Mouse (Mus musculus) MEL (cell line): Measurements from ENCODE around the gene Nuak2. TPM values are rescaled to one million over a fixed set of nuclear protein-coding genes. Genes with fewer than 3 reads are reported as not detected.

Experiments
- DNase-seq: peaks from one replicate; pipeline ENCODE4 v3.0.0; 2011; ENCODE audit warnings: low read depth, low spot score
- H3K27ac ChIP-seq: 2 replicates; pipeline ENCODE4 v1.5.1; 2012; ENCODE audit warnings: low read depth, mild to moderate bottlenecking, control low read depth, low read length, moderate library complexity; ENCODE audit not compliant: control insufficient read depth
- H3K27me3 ChIP-seq, 2 experiments: fragments of 150-350 bp in 1 of 2; sonication (generic) in 1 of 2; 2 replicates each; pipeline ENCODE4 v1.6.1; 2012; ENCODE audit warnings: low read length in 2 of 2, mild to moderate bottlenecking in 2 of 2, improper control_type of control experiment in 1 of 2, moderate library complexity in 1 of 2; ENCODE audit not compliant: insufficient read depth in 2 of 2, control insufficient read depth in 1 of 2
- H3K36me3 ChIP-seq, 2 experiments: 2 replicates each; pipeline ENCODE4 v1.6.1; 2012 to 2014; ENCODE audit warnings: low read length in 2 of 2, improper control_type of control experiment in 1 of 2, inconsistent platforms in 1 of 2, mild to moderate bottlenecking in 1 of 2; ENCODE audit not compliant: insufficient read depth in 2 of 2, control insufficient read depth in 1 of 2
- H3K4me1 ChIP-seq, 2 experiments: fragments of 150-350 bp in 1 of 2; sonication (generic) in 1 of 2; 2 replicates each; pipeline ENCODE4 v1.6.1; 2012; ENCODE audit warnings: low read length in 2 of 2, improper control_type of control experiment in 1 of 2, mild to moderate bottlenecking in 1 of 2; ENCODE audit not compliant: insufficient read depth in 2 of 2, control insufficient read depth in 1 of 2
- H3K4me3 ChIP-seq, 2 experiments: fragments of 150-350 bp in 1 of 2; sonication (generic) in 1 of 2; 2 replicates each; pipeline ENCODE4 v1.5.1; 2012; ENCODE audit warnings: low read depth in 2 of 2, low read length in 2 of 2, mild to moderate bottlenecking in 2 of 2, moderate library complexity in 2 of 2, control low read depth in 1 of 2, improper control_type of control experiment in 1 of 2; ENCODE audit not compliant: control insufficient read depth in 1 of 2, insufficient read depth in 1 of 2
- H3K79me2 ChIP-seq: 2 replicates; pipeline ENCODE4 v1.6.1; 2012; ENCODE audit warnings: mild to moderate bottlenecking, low read length, moderate library complexity; ENCODE audit not compliant: control insufficient read depth, poor library complexity, insufficient read depth
- H3K9ac ChIP-seq: 2 replicates; pipeline ENCODE4 v1.6.1; 2012; ENCODE audit warnings: low read depth, mild to moderate bottlenecking, control low read depth, low read length, moderate library complexity; ENCODE audit not compliant: control insufficient read depth, poor library complexity, severe bottlenecking
- H3K9me3 ChIP-seq: fragments of 150-350 bp; sonication (generic); replicated peaks from 2 replicates; pipeline ENCODE4 v1.6.1; 2012; ENCODE audit warnings: mild to moderate bottlenecking, low read length, improper control_type of control experiment, moderate library complexity; ENCODE audit not compliant: insufficient read depth
- CHD1 ChIP-seq: IDR thresholded peaks from 2 replicates; pipeline ENCODE4 v1.6.1; 2012; ENCODE audit warnings: low read depth, mild to moderate bottlenecking, inconsistent platforms, low read length, improper control_type of control experiment
- CTCF ChIP-seq, 3 experiments: IDR thresholded peaks in 2 of 3; conservative IDR thresholded peaks in 1 of 3; 2 replicates each; pipeline ENCODE4 v1.5.1; 2011 to 2012; ENCODE audit warnings: low read length in 3 of 3, low read depth in 2 of 3, mild to moderate bottlenecking in 2 of 3, improper control_type of control experiment in 1 of 3, inconsistent platforms in 1 of 3, mixed read lengths in 1 of 3, moderate library complexity in 1 of 3; ENCODE audit not compliant: control insufficient read depth in 1 of 3, insufficient read depth in 1 of 3, poor library complexity in 1 of 3, severe bottlenecking in 1 of 3
- E2F4 ChIP-seq: IDR thresholded peaks from 2 replicates; pipeline ENCODE4 v1.6.1; 2011; ENCODE audit warnings: low read depth, low read length, improper control_type of control experiment, borderline replicate concordance
- EP300 ChIP-seq, 2 experiments: IDR thresholded peaks; 2 replicates each; pipeline ENCODE4 v1.6.1; 2011; ENCODE audit warnings: improper control_type of control experiment in 2 of 2, low read length in 2 of 2, low read depth in 1 of 2, mild to moderate bottlenecking in 1 of 2
- ETS1 ChIP-seq: IDR thresholded peaks from 2 replicates; pipeline ENCODE4 v1.6.1; 2012; ENCODE audit warnings: low read depth, mild to moderate bottlenecking, inconsistent platforms, low read length, improper control_type of control experiment, moderate library complexity
- HCFC1 ChIP-seq: IDR thresholded peaks from 2 replicates; pipeline ENCODE4 v1.6.1; 2012; ENCODE audit warnings: low read depth, mild to moderate bottlenecking, inconsistent platforms, low read length, improper control_type of control experiment, moderate library complexity
- JUND ChIP-seq: IDR thresholded peaks from 2 replicates; pipeline ENCODE4 v1.6.1; 2011; ENCODE audit warnings: low read depth, mild to moderate bottlenecking, improper control_type of control experiment, low read length
- MAFK ChIP-seq: IDR thresholded peaks from 2 replicates; pipeline ENCODE4 v1.6.1; 2011; ENCODE audit warnings: low read depth, mild to moderate bottlenecking, low read length, improper control_type of control experiment, borderline replicate concordance
- MAZ ChIP-seq: IDR thresholded peaks from 2 replicates; pipeline ENCODE4 v1.6.1; 2012; ENCODE audit warnings: low read depth, mild to moderate bottlenecking, inconsistent platforms, low read length, improper control_type of control experiment
- MXI1 ChIP-seq: IDR thresholded peaks from 2 replicates; pipeline ENCODE4 v1.6.1; 2011; ENCODE audit warnings: mild to moderate bottlenecking, low read depth, low read length, improper control_type of control experiment
- MYC ChIP-seq: IDR thresholded peaks from 2 replicates; pipeline ENCODE4 v1.6.1; 2011; ENCODE audit warnings: low read depth, mild to moderate bottlenecking, low read length, improper control_type of control experiment, moderate library complexity
- NRF1 ChIP-seq: IDR thresholded peaks from 2 replicates; pipeline ENCODE4 v1.6.1; 2014; ENCODE audit warnings: low read depth, mild to moderate bottlenecking, inconsistent platforms, low read length, improper control_type of control experiment, moderate library complexity; ENCODE audit not compliant: poor library complexity, insufficient read depth, severe bottlenecking
- POLR2A ChIP-seq, 2 experiments: IDR thresholded peaks; 2 replicates each; pipeline ENCODE4 v1.6.1; 2011 to 2012; ENCODE audit warnings: low read length in 2 of 2, mild to moderate bottlenecking in 2 of 2, control low read depth in 1 of 2, improper control_type of control experiment in 1 of 2, low read depth in 1 of 2, moderate library complexity in 1 of 2; ENCODE audit not compliant: control insufficient read depth in 1 of 2, insufficient read depth in 1 of 2, poor library complexity in 1 of 2
- RAD21 ChIP-seq: IDR thresholded peaks from 2 replicates; pipeline ENCODE4 v1.6.1; 2011; ENCODE audit warnings: mild to moderate bottlenecking, low read depth, low read length, improper control_type of control experiment
- SIN3A ChIP-seq: IDR thresholded peaks from 2 replicates; pipeline ENCODE4 v1.6.1; 2012; ENCODE audit warnings: low read length, improper control_type of control experiment, inconsistent platforms
- TBP ChIP-seq: IDR thresholded peaks from 2 replicates; pipeline ENCODE4 v1.8.0; 2011; ENCODE audit warnings: low read depth, low read length, improper control_type of control experiment
- TCF12 ChIP-seq: IDR thresholded peaks from 2 replicates; pipeline ENCODE4 v1.6.1; 2014; ENCODE audit warnings: low read depth, mild to moderate bottlenecking, inconsistent platforms, low read length, improper control_type of control experiment, moderate library complexity
- ZKSCAN1 ChIP-seq: IDR thresholded peaks from 2 replicates; pipeline ENCODE4 v1.6.1; 2012; ENCODE audit warnings: low read depth, mild to moderate bottlenecking, inconsistent platforms, low read length, improper control_type of control experiment, moderate library complexity
- ZMIZ1 ChIP-seq: IDR thresholded peaks from 2 replicates; pipeline ENCODE4 v1.6.1; 2012; ENCODE audit warnings: low read depth, mild to moderate bottlenecking, inconsistent platforms, low read length, improper control_type of control experiment, moderate library complexity
- ZNF384 ChIP-seq: IDR thresholded peaks from 2 replicates; pipeline ENCODE4 v1.6.1; 2012; ENCODE audit warnings: low read depth, mild to moderate bottlenecking, inconsistent platforms, low read length, improper control_type of control experiment
- polyA plus RNA-seq, 2 experiments: library from polyadenylated mRNA; stranded (reverse) in 1 of 2; unstranded in 1 of 2; fragments of >175 nt in 1 of 2; fragments of >200 nt in 1 of 2; gene quantifications; 2 replicates each; pipeline versions ENCODE4 v1.2.1 to v1.2.4; 2012; ENCODE audit warnings: low replicate concordance in 2 of 2, low read depth in 1 of 2; ENCODE audit not compliant: insufficient read length in 2 of 2, insufficient read depth in 1 of 2, missing spikeins in 1 of 2
- total RNA-seq: library from RNA; depleted of rRNA; stranded (reverse); fragments of 300-350 nt; gene quantifications from 2 replicates; pipeline ENCODE4 v1.2.3, GENCODE M21; 2012

Nuak2 gene
- total and polyA plus RNA-seq, 3 experiments = 3.0 to 3.2 TPM; not detected in 1

- peaks cover 0 to 7% of the 10 kb centered on the region in 2 experiments; a peak in 2 of 4 replicates for H3K36me3 ChIP-seq
- TF ChIP-seq MAZ (0 out of 2 replicates have a peak, but pooled peaks have one; percentile 57), SIN3A (peak; percentile 38), ZKSCAN1 (no peak)
- TF ChIP-seq, all 39 proteins: peak for 2
- H3K27me3 ChIP-seq = peaks cover 0 to 1% of the 10 kb centered on the region in 2 experiments; a peak in 2 of 4 replicates
Measured at GRCm38 (mm10) chr1:132306808-132307207, 9.1 kb upstream of the Nuak2 start.

DNA sequence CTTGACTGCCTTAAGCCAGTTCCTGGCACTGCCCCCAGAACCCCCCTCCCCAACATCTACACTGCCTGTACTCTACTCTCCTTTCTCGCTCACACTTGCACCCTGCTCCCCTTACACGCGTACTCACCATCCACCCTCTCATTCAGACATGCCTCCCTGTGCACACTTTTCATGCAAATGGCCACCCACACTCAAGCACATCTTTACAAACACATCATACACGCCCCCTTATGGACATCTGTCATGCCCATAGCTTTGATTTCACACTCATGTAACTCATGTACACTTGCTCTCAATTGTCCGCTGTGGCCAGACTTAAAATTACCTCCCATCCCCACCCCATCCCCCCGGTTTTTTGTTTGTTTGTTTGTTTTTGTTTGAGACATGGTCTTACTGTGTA, 8.0 kb upstream of the Nuak2 start:
- Histone ChIP-seq H3K36me3 (peaks cover 0 to 14% of the 10 kb centered on the region in 2 experiments; a peak in 2 of 4 replicates), H3K79me2 (no peaks in the 10 kb centered on the region), H3K27me3 (peaks cover 0 to 1% of the 10 kb centered on the region in 2 experiments; a peak in 2 of 4 replicates), H3K9me3 (no peaks in the 10 kb centered on the region), H3K4me3 (no peak overlapping the region), H3K27ac (no peak overlapping the region), H3K4me1 (peaks cover 13 to 23% of the 10 kb centered on the region in 2 experiments), H3K9ac (no peak overlapping the region)
- TF ChIP-seq E2F4 (no peak), TCF12 (no peak), MAZ (no peak), RAD21 (no peak), ZNF384 (no peak), HCFC1 (no peak), SIN3A (no peak), JUND (no peak), ETS1 (no peak), ZMIZ1 (no peak), POLR2A (IDR thresholded peaks at IDR 0.05; ENCODE audit: control insufficient read depth in 1 of 2, insufficient read depth in 1 of 2, low read depth in 1 of 2, low read length in 2 of 2, poor library complexity in 1 of 2) (no peak), CTCF (IDR thresholded peaks at IDR 0.05 in 2 of 3, conservative IDR thresholded peaks at IDR 0.05 in 1 of 3; ENCODE audit: control insufficient read depth in 1 of 3, insufficient read depth in 1 of 3, low read depth in 2 of 3, low read length in 3 of 3, poor library complexity in 1 of 3, severe bottlenecking in 1 of 3) (no peak), NRF1 (no peak), TBP (no peak), MAFK (no peak), EP300 (IDR thresholded peaks at IDR 0.05; ENCODE audit: low read depth in 1 of 2, low read length in 2 of 2) (no peak), ZKSCAN1 (no peak), CHD1 (no peak), MXI1 (no peak), MYC (no peak)
- no peak for DNase-seq

More at GRCm38 (mm10) chr1:132306808-132307207, 9.1 kb upstream of the Nuak2 start:
- no peak overlapping the region for H3K27ac ChIP-seq
- no peak overlapping the region for H3K4me3 ChIP-seq
- H3K9me3 ChIP-seq = no peaks in the 10 kb centered on the region
- DNase-seq = peak; percentile 37
- H3K9ac ChIP-seq = no peak overlapping the region
- peaks cover 4 to 12% of the 10 kb centered on the region in 2 experiments for H3K4me1 ChIP-seq
- no peaks in the 10 kb centered on the region for H3K79me2 ChIP-seq
